Mouse (Mus musculus) limb, embryonic 11.5 days (tissue): ENCODE results near the gene Gm10337. TPM values are rescaled to one million over a fixed set of nuclear protein-coding genes. Genes with fewer than 3 reads are reported as not detected.

Source experiments
- ATAC-seq: fragments of 200-750 bp; cut with Nextera tagmentation; 2 replicates; pipeline ENCODE4 v1.8.0; 2017; ENCODE audit warnings: low read depth; ENCODE audit not compliant: insufficient number of reproducible peaks, low FRiP score, low TSS enrichment
- DNase-seq: peaks from one replicate; pipeline ENCODE4 v3.0.0-alpha.2; 2015; ENCODE audit warnings: low spot score
- H3K27ac ChIP-seq: fragments of 300-500 bp; sonication (generic); replicated peaks from 2 replicates; pipeline ENCODE4 v1.5.1; 2014; ENCODE audit warnings: low read depth, mild to moderate bottlenecking, low read length
- H3K27me3 ChIP-seq: fragments of 300-500 bp; sonication (generic); 2 replicates; pipeline ENCODE4 v1.6.1; 2014; ENCODE audit warnings: mild to moderate bottlenecking, low read length, mixed read lengths; ENCODE audit not compliant: control insufficient read depth, insufficient read depth
- H3K36me3 ChIP-seq: fragments of 300-500 bp; sonication (generic); 2 replicates; pipeline ENCODE4 v1.6.1; 2014; ENCODE audit warnings: mild to moderate bottlenecking, low read length, moderate library complexity, mixed read lengths; ENCODE audit not compliant: control insufficient read depth, insufficient read depth
- H3K4me1 ChIP-seq: fragments of 300-500 bp; sonication (generic); 2 replicates; pipeline ENCODE4 v1.6.1; 2014; ENCODE audit warnings: low read length, mixed read lengths; ENCODE audit not compliant: control insufficient read depth, insufficient read depth
- H3K4me2 ChIP-seq: fragments of 300-500 bp; sonication (generic); 2 replicates; pipeline ENCODE4 v1.6.1; 2014; ENCODE audit warnings: low read depth, mild to moderate bottlenecking, moderate library complexity; ENCODE audit not compliant: severe bottlenecking
- H3K4me3 ChIP-seq: fragments of 300-500 bp; sonication (generic); 2 replicates; pipeline ENCODE4 v1.5.1; 2014; ENCODE audit warnings: low read depth, low read length
- H3K9ac ChIP-seq: fragments of 300-500 bp; sonication (generic); 2 replicates; pipeline ENCODE4 v1.6.1; 2014; ENCODE audit warnings: mild to moderate bottlenecking, low read length
- H3K9me3 ChIP-seq: fragments of 300-500 bp; sonication (generic); 2 replicates; pipeline ENCODE4 v1.6.1; 2016; ENCODE audit warnings: low read length; ENCODE audit not compliant: control insufficient read depth
- WGBS: fragments of 180-500 bp; shearing (Covaris S2); extraction: QIAGEN DNeasy Blood & Tissue Kit; methylation state at CpG from one replicate; pipeline ENCODE4 v1.1.7; 2014; 5-methylcytosine and 5-hydroxymethylcytosine counted together
- polyA plus RNA-seq: library from polyadenylated mRNA; unstranded; fragments of >200 nt; fragmentation: Nextera tagmentation; extraction: Ambion mirVana; gene quantifications from 2 replicates; pipeline ENCODE4 v1.2.1, GENCODE M21; 2014

Gene Gm10337
- polyA plus RNA-seq, 1 experiment from 2014 or later, result not detected

DNA sequence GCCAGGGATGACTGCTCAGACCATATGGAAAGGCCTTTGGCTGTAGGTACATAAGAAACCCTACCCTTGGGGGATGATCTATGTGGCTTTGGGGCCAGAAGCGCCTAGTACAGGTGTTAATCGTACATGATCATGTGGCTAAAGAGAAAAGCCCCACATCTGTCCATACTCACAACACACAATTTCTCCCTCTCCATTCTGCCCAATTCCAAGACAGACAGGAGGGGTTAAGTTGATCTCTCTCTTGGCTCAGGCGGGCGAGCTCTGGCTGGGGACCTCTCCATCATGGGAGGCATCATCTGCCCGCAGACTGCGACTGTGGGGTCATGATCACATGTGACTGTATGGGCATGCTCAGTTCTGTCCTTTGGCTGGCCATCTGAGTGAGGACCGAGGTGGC, 30.4 kb downstream of the Gm10337 start:
- Histone ChIP-seq H3K27ac (no peak overlapping the region), H3K27me3 (no peaks in the 10 kb centered on the region), H3K36me3 (peaks cover 6% of the 10 kb centered on the region; the same call in 1 of the 2 replicates), H3K9ac (no peak overlapping the region), H3K4me1 (no peaks in the 10 kb centered on the region), H3K9me3 (no peaks in the 10 kb centered on the region), H3K4me3 (no peak overlapping the region), H3K4me2 (no peak overlapping the region)
- DNase-seq (no peak), ATAC-seq (no peak)
- WGBS, result 78% methylated on average over 7 of the region's 7 CpGs

DNA sequence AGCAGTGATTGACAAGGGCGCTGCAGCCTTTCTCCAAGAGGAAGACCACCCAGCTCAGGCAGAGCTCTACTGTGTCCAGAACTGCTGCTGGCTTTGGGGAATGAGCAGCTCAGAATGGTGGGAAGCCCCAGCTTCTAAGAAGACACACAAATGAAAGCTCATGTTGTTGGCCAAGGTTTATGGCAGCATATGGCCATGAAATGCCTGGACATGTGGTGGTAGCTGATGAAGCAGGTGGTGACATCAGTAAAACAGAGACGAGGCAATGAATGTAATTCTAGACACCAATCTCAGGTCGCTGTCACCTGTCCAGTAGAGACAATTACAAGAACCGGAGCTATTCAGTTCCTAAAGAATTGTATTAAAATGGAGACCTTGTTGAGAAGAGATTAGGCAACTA, 41.3 kb downstream of the Gm10337 start:
- WGBS, result 90% methylated on average over 4 of the region's 4 CpGs
- no peaks in the 10 kb centered on the region for H3K27me3 ChIP-seq
- no peaks in the 10 kb centered on the region for H3K4me1 ChIP-seq
- DNase-seq (no peak), ATAC-seq (no peak)
- H3K9ac ChIP-seq, result no peak overlapping the region
- no peak overlapping the region for H3K4me2 ChIP-seq
- H3K27ac ChIP-seq, result no peak overlapping the region
- no peak overlapping the region for H3K4me3 ChIP-seq
- H3K36me3 ChIP-seq, result peaks cover 11% of the 10 kb centered on the region; the same call in 1 of the 2 replicates
- H3K9me3 ChIP-seq, result no peaks in the 10 kb centered on the region

DNA sequence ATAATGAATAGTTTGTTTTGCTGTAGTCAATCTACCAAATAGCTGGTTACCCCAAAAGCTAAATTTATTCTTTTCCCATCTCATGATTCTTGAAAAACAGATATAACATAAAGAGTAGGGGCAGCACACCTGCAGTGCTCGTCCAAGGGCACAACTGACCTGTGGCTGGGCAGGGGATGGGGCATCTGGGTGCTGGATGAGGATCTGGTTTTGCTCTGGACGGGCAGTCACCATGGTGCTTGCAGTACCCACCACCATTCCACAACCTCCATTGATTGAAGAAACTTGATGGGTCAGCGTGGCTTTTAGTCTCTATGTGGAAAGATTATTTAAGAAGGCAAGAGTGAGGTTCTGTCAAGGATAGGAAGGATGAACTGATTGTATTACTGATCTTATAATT, 42.7 kb downstream of the Gm10337 start:
- Histone ChIP-seq H3K4me3 (no peak overlapping the region), H3K9ac (no peak overlapping the region), H3K36me3 (peaks cover 11% of the 10 kb centered on the region; the same call in 1 of the 2 replicates), H3K27me3 (no peaks in the 10 kb centered on the region), H3K9me3 (no peaks in the 10 kb centered on the region), H3K4me2 (no peak overlapping the region), H3K27ac (no peak overlapping the region), H3K4me1 (no peaks in the 10 kb centered on the region)
- ATAC-seq, result no peak
- 90% methylated on average over 3 of the region's 3 CpGs for WGBS
- DNase-seq, result no peak

DNA sequence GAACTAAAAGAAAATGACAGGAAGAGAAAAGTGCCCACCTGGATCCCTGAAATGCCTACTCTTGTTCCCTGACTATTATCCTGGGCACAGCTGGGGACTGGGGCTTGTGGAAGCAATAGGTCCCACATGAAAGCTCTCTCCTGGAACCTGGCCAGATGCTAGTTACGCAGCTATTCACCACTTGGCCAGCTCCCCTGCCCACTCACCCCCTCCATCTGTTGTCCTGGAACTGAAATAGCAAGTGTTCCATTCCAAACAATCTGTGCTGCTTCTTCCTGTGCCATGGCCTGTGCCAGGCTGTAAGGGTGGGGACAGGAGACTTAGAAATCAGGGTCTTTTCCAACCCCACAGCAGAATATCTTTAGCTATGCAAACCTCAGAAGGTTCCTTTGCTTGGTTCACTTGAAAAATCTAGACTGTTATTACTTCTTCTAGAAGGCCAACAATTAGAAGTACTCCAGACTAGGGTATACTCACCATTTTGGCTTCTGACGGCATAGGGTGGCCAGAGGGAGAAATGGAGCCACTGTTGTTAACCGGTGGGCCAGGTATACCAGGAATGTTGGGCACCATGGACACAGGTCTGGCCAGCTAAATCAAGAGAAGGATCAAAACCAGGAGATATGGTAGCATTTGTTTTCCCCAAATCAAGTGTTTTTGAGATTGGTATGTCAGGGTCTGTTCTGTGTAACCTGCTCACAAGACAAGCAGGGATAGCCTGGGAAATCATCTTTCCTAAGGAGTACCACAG, 43.3 kb downstream of the Gm10337 start:
- DNase-seq, result no peak
- Histone ChIP-seq H3K36me3 (peaks cover 11% of the 10 kb centered on the region; the same call in 1 of the 2 replicates), H3K27me3 (no peaks in the 10 kb centered on the region), H3K27ac (no peak overlapping the region), H3K9ac (no peak overlapping the region), H3K4me2 (no peak overlapping the region), H3K9me3 (no peaks in the 10 kb centered on the region), H3K4me3 (no peak overlapping the region), H3K4me1 (no peaks in the 10 kb centered on the region)
- 90% methylated on average over 3 of the region's 3 CpGs for WGBS
- no peak for ATAC-seq

DNA sequence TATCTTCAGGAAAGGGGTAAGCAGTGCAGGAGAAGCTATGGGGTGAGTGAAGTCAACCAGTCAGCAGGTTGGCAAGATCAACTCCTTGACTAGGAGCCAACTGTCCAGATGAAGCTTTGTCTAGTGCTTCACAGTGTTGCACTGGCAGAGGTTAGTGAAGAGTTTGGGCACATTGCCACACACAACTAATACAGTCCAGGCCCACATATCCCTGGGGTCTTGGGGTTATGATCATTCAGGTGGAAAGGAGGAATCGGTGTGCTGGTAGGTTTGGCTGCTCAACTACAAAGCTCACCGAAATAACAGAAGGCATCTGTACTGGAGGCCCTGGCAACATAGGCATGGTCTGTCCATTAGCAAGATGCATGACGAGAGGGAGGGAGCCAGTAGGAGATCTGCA, 44.0 kb downstream of the Gm10337 start:
- H3K4me3 ChIP-seq, result no peak overlapping the region
- H3K4me1 ChIP-seq, result no peaks in the 10 kb centered on the region
- H3K27ac ChIP-seq, result no peak overlapping the region
- no peak overlapping the region for H3K9ac ChIP-seq
- WGBS, result 91% methylated on average over 3 of the region's 3 CpGs
- no peaks in the 10 kb centered on the region for H3K9me3 ChIP-seq
- ATAC-seq (no peak), DNase-seq (no peak)
- peaks cover 6% of the 10 kb centered on the region; the same call in 1 of the 2 replicates for H3K36me3 ChIP-seq
- H3K4me2 ChIP-seq, result no peak overlapping the region
- H3K27me3 ChIP-seq, result no peaks in the 10 kb centered on the region

DNA sequence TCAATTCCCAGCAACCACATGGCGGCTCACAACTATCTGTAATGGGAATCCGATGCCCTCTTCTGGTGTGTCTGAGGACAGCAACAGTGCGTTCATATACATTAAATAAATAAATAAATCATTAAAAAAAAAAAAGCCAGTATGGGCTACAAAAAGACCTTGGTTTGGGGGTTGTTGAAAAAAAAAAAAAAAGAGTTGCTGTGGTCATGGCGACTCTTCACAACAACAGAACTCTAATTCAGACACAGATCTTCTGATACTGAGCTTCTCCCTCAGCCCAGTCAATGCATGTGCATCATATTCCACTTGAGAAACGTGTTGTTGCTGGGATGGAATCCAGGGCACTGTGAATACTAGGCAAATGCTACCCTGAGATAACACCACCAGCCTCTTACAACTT, 49.1 kb downstream of the Gm10337 start:
- no peaks in the 10 kb centered on the region for H3K27me3 ChIP-seq
- no peak overlapping the region for H3K27ac ChIP-seq
- no peak overlapping the region for H3K9ac ChIP-seq
- no peak overlapping the region for H3K4me2 ChIP-seq
- no peak for ATAC-seq
- no peak for DNase-seq
- no peak overlapping the region for H3K4me3 ChIP-seq
- peaks cover 8% of the 10 kb centered on the region; the same call in 1 of the 2 replicates for H3K36me3 ChIP-seq
- no peaks in the 10 kb centered on the region for H3K4me1 ChIP-seq
- WGBS, result 96% methylated on average over 5 of the region's 5 CpGs
- H3K9me3 ChIP-seq, result no peaks in the 10 kb centered on the region

Other genes starting within 250 kb of the Gm10337 start
- 118 and 119 TPM in 2 replicates for gene Rarg, start 246.2 kb upstream of the Gm10337 start, polyA plus RNA-seq
- 0.88 and 1.1 TPM in 2 replicates for gene Gm9918, start 233.2 kb upstream of the Gm10337 start, polyA plus RNA-seq
- gene Mfsd5, start 224.3 kb upstream of the Gm10337 start, polyA plus RNA-seq, result 58.5 and 62.8 TPM in 2 replicates
- 43.3 and 46.9 TPM in 2 replicates for gene Espl1, start 207.5 kb upstream of the Gm10337 start, polyA plus RNA-seq
- 463 and 490 TPM in 2 replicates for gene Pfdn5, start 177.6 kb upstream of the Gm10337 start, polyA plus RNA-seq
- gene Myg1, start 172.0 kb upstream of the Gm10337 start, polyA plus RNA-seq, result 122 and 133 TPM in 2 replicates
- gene Aaas, start 153.0 kb upstream of the Gm10337 start, polyA plus RNA-seq, result 115 and 116 TPM in 2 replicates
- gene Sp7, start 136.5 kb upstream of the Gm10337 start, polyA plus RNA-seq, result 1.7 and 2.3 TPM in 2 replicates
- 11.8 and 13.3 TPM in 2 replicates for gene Sp1, start 97.6 kb upstream of the Gm10337 start, polyA plus RNA-seq
- gene Amhr2, start 58.4 kb upstream of the Gm10337 start, polyA plus RNA-seq, result not detected in 2 replicates
- 79.5 and 80.9 TPM in 2 replicates for gene Prr13, start 44.7 kb upstream of the Gm10337 start, polyA plus RNA-seq
- 284 and 287 TPM in 2 replicates for gene Pcbp2, start 33.2 kb upstream of the Gm10337 start, polyA plus RNA-seq
- 14.3 and 18.2 TPM in 2 replicates for gene Map3k12, start 13.3 kb downstream of the Gm10337 start, polyA plus RNA-seq
- 109 and 110 TPM in 2 replicates for gene Tarbp2, start 14.5 kb downstream of the Gm10337 start, polyA plus RNA-seq
- gene Npff, start 21.2 kb downstream of the Gm10337 start, polyA plus RNA-seq, result 1.6 and 2.2 TPM in 2 replicates
- gene Gm28047, start 121.3 kb downstream of the Gm10337 start, polyA plus RNA-seq, result not detected in 2 replicates
- gene Atf7, start 121.7 kb downstream of the Gm10337 start, polyA plus RNA-seq, result 19.7 and 22.4 TPM in 2 replicates
- gene Atp5g2, start 168.6 kb downstream of the Gm10337 start, polyA plus RNA-seq, result 63.9 and 73.3 TPM in 2 replicates
- gene Calcoco1, start 218.5 kb downstream of the Gm10337 start, polyA plus RNA-seq, result 34.4 and 36.4 TPM in 2 replicates